Mouse (Mus musculus) CH12.LX (cell line): ENCODE results near the gene Ap1m2. TPM values are rescaled to one million over a fixed set of nuclear protein-coding genes. Genes with fewer than 3 reads are reported as not detected.

Source experiments
- DNase-seq: peaks from one replicate; pipeline ENCODE4 v3.0.0-alpha.2; 2013; ENCODE audit errors: extremely low read depth
- H3K27ac ChIP-seq: 2 replicates; pipeline ENCODE4 v1.5.1; 2012; ENCODE audit warnings: low read depth, mild to moderate bottlenecking, control low read depth, moderate library complexity; ENCODE audit not compliant: insufficient read depth
- H3K27me3 ChIP-seq: replicated peaks from 2 replicates; pipeline ENCODE3; 2012; ENCODE audit warnings: inconsistent platforms
- H3K36me3 ChIP-seq, 2 experiments: replicated peaks in 1 of 2; 2 replicates each; pipeline versions ENCODE3 to v1.6.1; 2012; ENCODE audit warnings: inconsistent platforms in 1 of 2, low read length in 1 of 2, mild to moderate bottlenecking in 1 of 2, mixed read lengths in 1 of 2, moderate library complexity in 1 of 2; ENCODE audit not compliant: control insufficient read depth in 1 of 2, insufficient read depth in 1 of 2
- H3K4me1 ChIP-seq, 2 experiments: 2 replicates each; pipeline ENCODE4 v1.6.1; 2012; ENCODE audit warnings: inconsistent platforms in 1 of 2, moderate library complexity in 1 of 2; ENCODE audit not compliant: insufficient read depth in 2 of 2, control insufficient read depth in 1 of 2
- H3K4me2 ChIP-seq: 2 replicates; pipeline ENCODE4 v1.6.1; 2012; ENCODE audit warnings: low read depth, mild to moderate bottlenecking, control low read depth; ENCODE audit not compliant: poor library complexity, insufficient read depth, severe bottlenecking
- H3K4me3 ChIP-seq, 3 experiments: fragments of 150-350 bp in 1 of 3; sonication (generic) in 1 of 3; replicated peaks in 1 of 3; 2 replicates each; pipeline versions ENCODE3 to v1.5.1; 2011 to 2012; ENCODE audit warnings: low read depth in 2 of 3, low read length in 2 of 3, mild to moderate bottlenecking in 2 of 3, moderate library complexity in 2 of 3, control low read depth in 1 of 3, improper control_type of control experiment in 1 of 3, inconsistent platforms in 1 of 3, mixed read lengths in 1 of 3; ENCODE audit not compliant: poor library complexity in 1 of 3
- H3K79me2 ChIP-seq: replicated peaks from 2 replicates; pipeline ENCODE4 v1.6.1; 2012; ENCODE audit warnings: mild to moderate bottlenecking, moderate library complexity; ENCODE audit not compliant: control insufficient read depth, poor library complexity, insufficient read depth, severe bottlenecking; ENCODE audit errors: extremely low read depth
- H3K9ac ChIP-seq: 2 replicates; pipeline ENCODE4 v1.6.1; 2012; ENCODE audit warnings: low read depth, mild to moderate bottlenecking, control low read depth, moderate library complexity; ENCODE audit not compliant: insufficient read depth
- H3K9me3 ChIP-seq: replicated peaks from 2 replicates; pipeline ENCODE3; 2012; ENCODE audit warnings: low read length, inconsistent platforms, mixed read lengths
- CHD2 ChIP-seq: IDR thresholded peaks from 2 replicates; pipeline ENCODE4 v1.6.1; 2011; ENCODE audit warnings: low read length, improper control_type of control experiment
- E2F4 ChIP-seq: IDR thresholded peaks from 2 replicates; pipeline ENCODE4 v1.6.1; 2011; ENCODE audit warnings: low read depth, low read length, improper control_type of control experiment; ENCODE audit not compliant: insufficient replicate concordance
- ELF1 ChIP-seq: IDR thresholded peaks from 2 replicates; pipeline ENCODE4 v1.6.1; 2014; ENCODE audit warnings: low read depth, mild to moderate bottlenecking, inconsistent platforms, low read length, improper control_type of control experiment
- ETS1 ChIP-seq: conservative IDR thresholded peaks from 2 replicates; pipeline ENCODE4 v1.6.1; 2012; ENCODE audit warnings: low read depth, mild to moderate bottlenecking, inconsistent platforms, low read length, improper control_type of control experiment, moderate library complexity
- HCFC1 ChIP-seq: IDR thresholded peaks from 2 replicates; pipeline ENCODE4 v1.6.1; 2012; ENCODE audit warnings: low read depth, mild to moderate bottlenecking, inconsistent platforms, low read length, improper control_type of control experiment
- KAT2A ChIP-seq: IDR thresholded peaks from 2 replicates; pipeline ENCODE4 v1.6.1; 2012; ENCODE audit warnings: low read length, improper control_type of control experiment, inconsistent platforms; ENCODE audit not compliant: insufficient replicate concordance
- MAFK ChIP-seq: IDR thresholded peaks from 2 replicates; pipeline ENCODE4 v1.6.1; 2011; ENCODE audit warnings: low read length, improper control_type of control experiment; ENCODE audit not compliant: insufficient replicate concordance
- MAZ ChIP-seq: IDR thresholded peaks from 2 replicates; pipeline ENCODE4 v1.6.1; 2012; ENCODE audit warnings: low read depth, mild to moderate bottlenecking, inconsistent platforms, low read length, improper control_type of control experiment, moderate library complexity
- MYC ChIP-seq: IDR thresholded peaks from 2 replicates; pipeline ENCODE4 v1.6.1; 2011; ENCODE audit warnings: low read depth, mild to moderate bottlenecking, improper control_type of control experiment, low read length
- POLR2A ChIP-seq: IDR thresholded peaks from 2 replicates; pipeline ENCODE4 v1.6.1; 2011; ENCODE audit warnings: low read depth, mild to moderate bottlenecking, improper control_type of control experiment, low read length
- SIN3A ChIP-seq: IDR thresholded peaks from 2 replicates; pipeline ENCODE4 v1.6.1; 2012; ENCODE audit warnings: low read length, improper control_type of control experiment, inconsistent platforms
- TBP ChIP-seq: conservative IDR thresholded peaks from 2 replicates; pipeline ENCODE4 v1.6.1; 2011; ENCODE audit warnings: low read depth, low read length, improper control_type of control experiment
- TCF12 ChIP-seq: IDR thresholded peaks from 2 replicates; pipeline ENCODE4 v1.6.1; 2014; ENCODE audit warnings: low read depth, mild to moderate bottlenecking, inconsistent platforms, low read length, improper control_type of control experiment
- UBTF ChIP-seq: IDR thresholded peaks from 2 replicates; pipeline ENCODE4 v1.6.1; 2012; ENCODE audit warnings: low read depth, mild to moderate bottlenecking, inconsistent platforms, low read length, improper control_type of control experiment, moderate library complexity
- USF1 ChIP-seq: IDR thresholded peaks from 2 replicates; pipeline ENCODE4 v1.6.1; 2014; ENCODE audit warnings: low read depth, mild to moderate bottlenecking, inconsistent platforms, low read length, improper control_type of control experiment
- USF2 ChIP-seq: conservative IDR thresholded peaks from 2 replicates; pipeline ENCODE4 v1.6.1; 2011; ENCODE audit warnings: low read depth, low read length, improper control_type of control experiment
- ZKSCAN1 ChIP-seq: IDR thresholded peaks from 2 replicates; pipeline ENCODE4 v1.6.1; 2012; ENCODE audit warnings: low read depth, inconsistent platforms, low read length, improper control_type of control experiment, borderline replicate concordance
- ZMIZ1 ChIP-seq: IDR thresholded peaks from 2 replicates; pipeline ENCODE4 v1.6.1; 2012; ENCODE audit warnings: low read depth, mild to moderate bottlenecking, inconsistent platforms, low read length, improper control_type of control experiment
- ZNF384 ChIP-seq: IDR thresholded peaks from 2 replicates; pipeline ENCODE4 v1.6.1; 2012; ENCODE audit warnings: low read depth, low read length, improper control_type of control experiment, inconsistent platforms
- dilution Hi-C: fragments of 300-500 bp; cut with MboI; formaldehyde crosslinking; loops from 2 replicates; pipeline ENCODE4 v1.14.3; 2020; ENCODE audit warnings: low sequenced_read_pairs; ENCODE audit not compliant: extremely low pct_unique_long_range_greater_than_20kb, extremely low pct_ligation_motif_present
- in situ Hi-C: fragments of 300-500 bp; cut with MboI; formaldehyde crosslinking; loops from 3 replicates; pipeline ENCODE4 v1.14.3; 2019; ENCODE audit warnings: low sequenced_read_pairs, low pct_ligation_motif_present, low pct_unique_long_range_greater_than_20kb, mixed read lengths
- polyA plus RNA-seq: library from polyadenylated mRNA; unstranded; fragments of >175 nt; gene quantifications from 2 replicates; pipeline ENCODE4 v1.2.1, GENCODE M21; 2012; ENCODE audit warnings: low read depth; ENCODE audit not compliant: insufficient read length
- total RNA-seq, 2 experiments: library from RNA; depleted of rRNA; stranded (reverse); fragments of 300-350 nt in 1 of 2; fragments of >200 nt in 1 of 2; gene quantifications; 2 replicates each; pipeline ENCODE4 v1.2.3; 2012 to 2014

The Ap1m2 gene
- total and polyA plus RNA-seq, 3 experiments: 0.51 to 2.6 (median 0.51) TPM

DNA sequence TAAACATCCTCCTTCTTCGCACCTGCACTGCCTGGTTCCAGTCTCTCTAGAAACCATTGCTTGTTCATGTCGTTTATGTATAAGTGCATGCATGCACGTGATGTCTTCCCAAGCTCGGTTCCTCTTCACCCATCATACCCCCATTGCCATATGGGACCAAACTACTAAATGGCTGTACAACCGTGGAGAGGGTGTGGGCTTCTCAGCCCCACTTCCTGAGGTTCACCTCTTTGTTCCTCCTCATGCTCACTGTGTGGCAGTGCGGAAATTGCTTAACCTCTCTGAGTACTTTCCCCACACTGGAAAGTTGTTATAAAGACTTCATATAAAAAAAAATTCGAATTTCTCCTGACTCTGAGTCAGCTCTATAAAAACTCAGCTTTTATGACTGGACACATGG lies 4.6 kb upstream of the Ap1m2 start (continued):
- TF ChIP-seq ZNF384 (no peak), MAFK (no peak)

DNA sequence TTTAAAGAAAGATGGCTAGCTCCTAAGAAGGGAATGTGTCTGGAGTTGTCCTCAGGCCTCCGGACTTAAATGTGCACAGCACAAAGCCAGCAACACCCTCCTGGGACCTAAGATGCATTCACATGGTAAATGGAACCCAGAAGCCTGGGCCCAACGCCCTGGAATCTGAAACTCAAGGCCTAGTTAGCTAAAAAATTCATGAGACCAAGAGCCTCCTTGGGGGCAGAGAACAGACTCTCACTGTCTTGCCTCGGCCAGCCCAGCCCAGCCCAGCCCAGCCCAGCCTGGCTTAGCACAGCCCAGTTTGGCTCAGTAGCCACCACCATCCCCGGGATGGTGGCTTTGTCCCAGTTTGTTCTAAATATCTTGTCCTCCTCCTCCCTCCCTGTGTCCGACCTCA lies 3.3 kb upstream of the Ap1m2 start:
- no peaks in the 10 kb centered on the region for H3K27me3 ChIP-seq
- H3K9me3 ChIP-seq: peaks cover 3% of the 10 kb centered on the region
- no peaks in the 10 kb centered on the region for H3K36me3 ChIP-seq
- dilution Hi-C loops: no loop called here
- TF ChIP-seq ELF1 (no peak), ZKSCAN1 (no peak)
- TF ChIP-seq, all 38 proteins: peak for 0
- peaks cover 0 to 23% of the 10 kb centered on the region in 2 experiments; a peak in 3 of 4 replicates for H3K4me1 ChIP-seq
- in situ Hi-C loops: loop anchor here (5.0 kb wide), 1 partner anchor 97 kb away; the partner anchor contains the start of gene Qtrt1
- no peak overlapping the region for H3K4me3 ChIP-seq
- no peak overlapping the region for H3K4me2 ChIP-seq
- H3K9ac ChIP-seq: no peak overlapping the region
- DNase-seq: no peak
- H3K27ac ChIP-seq: no peak overlapping the region
- no peaks in the 10 kb centered on the region for H3K79me2 ChIP-seq

DNA sequence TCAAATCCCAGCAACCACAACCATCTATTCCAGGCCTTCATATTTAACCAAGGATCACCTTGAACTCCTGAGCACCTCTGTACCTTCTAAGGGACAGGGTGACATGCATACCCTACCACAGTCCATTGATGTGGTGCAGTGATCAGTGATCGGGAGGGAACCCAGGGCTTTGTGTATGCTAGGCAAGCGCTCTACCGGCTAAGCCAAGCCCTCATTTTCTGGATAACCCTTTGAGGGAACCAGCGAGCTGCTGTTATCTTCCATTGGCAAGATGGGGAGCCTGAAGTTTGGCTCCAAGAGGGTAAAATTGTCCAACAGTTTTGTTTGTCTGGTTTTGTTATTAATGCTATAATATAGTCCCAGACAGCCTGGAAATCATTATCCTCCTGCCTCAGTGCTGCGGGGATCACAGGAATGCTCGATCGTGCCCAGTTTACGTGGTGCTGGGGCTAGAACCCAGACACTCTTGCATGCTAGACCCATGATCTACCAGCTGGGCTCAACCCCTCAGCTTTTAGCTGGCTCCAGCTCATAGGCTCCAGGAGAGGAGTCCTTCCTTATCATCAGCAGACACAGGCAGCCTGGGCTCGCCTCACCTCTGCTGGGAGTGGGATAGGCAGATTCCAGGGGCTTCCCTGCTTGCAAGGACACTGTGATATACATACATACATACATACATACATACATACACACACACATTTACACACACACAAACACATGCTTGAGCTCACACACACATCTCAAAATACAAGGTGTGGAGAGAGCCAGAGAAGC lies 2.4 kb upstream of the Ap1m2 start:
- H3K36me3 ChIP-seq: no peaks in the 10 kb centered on the region
- H3K27me3 ChIP-seq: no peaks in the 10 kb centered on the region
- no peak for DNase-seq
- H3K27ac ChIP-seq: no peak overlapping the region
- in situ Hi-C loops: loop anchor here (5.0 kb wide), 2 partner anchors 38 to 98 kb away; partner anchors contain the start of gene Qtrt1
- peaks cover under 1% of the 10 kb centered on the region for H3K9me3 ChIP-seq
- no peak overlapping the region for H3K4me3 ChIP-seq
- no peaks in the 10 kb centered on the region for H3K79me2 ChIP-seq
- H3K4me2 ChIP-seq: no peak overlapping the region
- H3K4me1 ChIP-seq: peaks cover 2 to 23% of the 10 kb centered on the region in 2 experiments
- dilution Hi-C loops: no loop called here
- no peak overlapping the region for H3K9ac ChIP-seq
- TF ChIP-seq ETS1 (no peak), CHD2 (no peak), UBTF (no peak), ZMIZ1 (no peak), KAT2A (no peak), POLR2A (no peak), TBP (no peak), USF2 (no peak), MYC (no peak), MAZ (no peak), ZKSCAN1 (no peak), SIN3A (no peak), E2F4 (no peak), ELF1 (no peak), HCFC1 (no peak), TCF12 (no peak), USF1 (no peak)
